Mouse (Mus musculus) mesoderm, embryonic 11.5 days (tissue): Measurements from ENCODE around the gene Gprin3.
"Not testable (repeated sequence)": the region's sequence is repeated elsewhere in the genome, so short reads cannot be mapped to it uniquely, and the experiment has no call there.

Experiments
- DNase-seq: peaks from one replicate; pipeline ENCODE4 v3.0.0-alpha.2; 2012; ENCODE audit warnings: low read depth, low spot score

Gene Gprin3

DNA sequence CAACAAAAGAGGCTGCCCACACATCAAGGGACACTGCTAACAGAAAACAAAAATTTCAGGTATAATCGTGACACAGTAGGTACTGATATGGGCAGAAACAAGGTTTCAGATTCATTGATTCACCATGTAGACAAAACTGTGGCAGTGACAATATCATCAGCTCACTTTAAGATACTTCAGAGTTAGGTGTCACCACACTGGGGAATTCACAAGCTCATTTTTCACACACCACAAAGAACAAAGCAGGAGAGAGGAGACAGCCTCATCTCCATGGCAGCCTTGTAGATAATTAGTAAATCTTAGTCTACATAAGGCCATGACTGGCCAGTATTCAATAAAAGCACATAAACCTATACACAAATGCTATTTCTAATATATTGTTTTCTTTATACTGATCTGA lies 77.4 kb downstream of the Gprin3 start:
- no peak for DNase-seq

DNA sequence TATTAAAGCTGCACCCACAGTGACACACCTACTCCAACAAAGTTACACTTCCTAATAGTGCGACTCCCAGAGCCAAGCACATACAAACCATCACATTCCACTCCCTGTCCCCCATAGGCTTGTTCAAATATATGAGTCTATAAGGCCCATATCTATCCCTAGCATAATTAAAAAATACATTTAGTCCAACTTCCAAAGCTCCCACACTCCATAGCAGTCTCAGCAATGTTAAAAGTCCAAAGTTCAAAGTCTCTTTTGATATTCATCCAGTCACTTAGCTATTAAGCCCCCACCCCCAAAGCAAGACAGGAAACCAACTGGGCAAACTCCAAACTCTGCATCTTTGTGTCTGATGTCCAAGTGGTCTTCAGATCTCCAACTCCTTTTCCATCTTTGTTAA lies 84.9 kb downstream of the Gprin3 start:
- no peak for DNase-seq

DNA sequence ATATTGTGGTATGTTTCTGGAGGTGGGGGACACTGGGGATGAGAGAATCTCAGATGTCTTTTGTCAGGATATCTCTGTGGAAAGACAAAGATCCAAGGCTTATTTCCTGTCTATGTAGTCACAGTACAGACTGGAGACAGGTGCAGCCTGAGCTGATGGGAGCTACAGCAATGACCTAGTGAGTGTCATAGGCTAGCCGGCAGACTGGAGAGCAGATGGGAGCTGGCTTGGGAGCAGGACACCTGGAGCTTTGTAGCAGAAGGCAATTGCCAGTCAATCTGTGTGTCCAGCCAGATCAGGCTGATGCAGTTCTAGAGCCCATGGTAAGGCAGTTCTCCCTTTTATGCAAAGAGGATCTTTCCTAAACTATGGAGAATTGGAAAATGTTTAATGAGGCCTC lies 97.8 kb downstream of the Gprin3 start:
- DNase-seq = no peak

DNA sequence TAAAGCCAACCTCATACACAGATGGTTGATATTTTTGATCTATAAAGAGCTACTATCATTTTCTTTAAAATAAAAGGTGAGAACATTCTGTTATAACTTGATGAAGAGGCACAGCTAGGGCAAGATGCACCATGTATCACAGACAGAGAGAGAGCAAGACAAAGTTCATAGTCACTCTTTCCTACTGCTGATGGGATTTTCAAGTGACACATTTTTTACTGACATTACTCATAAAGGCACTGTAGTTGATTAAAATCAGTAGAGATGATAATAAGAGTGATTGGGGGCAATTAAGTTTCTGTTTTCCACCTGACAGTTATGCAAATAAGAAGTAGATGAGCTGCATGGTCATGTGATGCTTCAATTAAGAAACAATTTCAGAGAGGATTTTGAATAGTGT lies 110.2 kb downstream of the Gprin3 start:
- no peak for DNase-seq

DNA sequence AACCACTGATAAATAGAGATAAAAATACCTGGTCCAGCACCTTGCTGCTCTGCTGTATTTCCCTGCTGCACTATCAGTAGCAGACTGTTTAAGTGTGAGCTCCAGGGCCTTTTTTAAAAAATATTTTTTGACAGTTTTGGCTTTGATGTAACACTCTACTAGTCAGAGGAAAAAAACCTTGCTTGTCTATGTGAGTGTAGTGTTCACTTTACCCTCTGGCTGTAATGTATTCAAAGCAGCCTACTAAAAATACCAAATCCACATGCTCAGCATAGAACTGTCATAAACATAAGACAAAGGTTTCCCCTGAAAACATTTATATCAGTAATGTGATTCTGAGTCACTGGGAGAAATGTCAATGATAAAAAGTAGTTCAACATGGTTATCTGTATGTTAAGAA lies 111.0 kb downstream of the Gprin3 start:
- DNase-seq = no peak

DNA sequence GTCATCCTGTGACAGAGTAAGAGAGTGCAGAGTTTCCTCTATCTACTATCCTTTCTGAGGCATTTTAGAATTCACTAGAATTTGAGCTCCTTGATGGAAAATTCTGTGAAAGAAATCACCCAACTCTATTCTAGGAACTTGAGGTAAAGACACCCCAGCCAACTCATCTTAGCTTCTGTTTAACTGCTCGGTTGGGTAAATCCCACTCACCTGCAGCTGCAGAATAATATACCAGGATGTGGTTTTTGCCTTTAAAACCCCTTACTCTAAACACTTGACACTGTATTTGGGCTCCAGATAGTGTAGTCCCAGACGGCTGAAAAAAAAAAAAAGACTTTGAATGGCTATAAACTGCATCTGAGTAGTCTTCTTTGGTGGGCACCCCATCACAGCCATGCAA lies 112.9 kb downstream of the Gprin3 start:
- DNase-seq = no peak

DNA sequence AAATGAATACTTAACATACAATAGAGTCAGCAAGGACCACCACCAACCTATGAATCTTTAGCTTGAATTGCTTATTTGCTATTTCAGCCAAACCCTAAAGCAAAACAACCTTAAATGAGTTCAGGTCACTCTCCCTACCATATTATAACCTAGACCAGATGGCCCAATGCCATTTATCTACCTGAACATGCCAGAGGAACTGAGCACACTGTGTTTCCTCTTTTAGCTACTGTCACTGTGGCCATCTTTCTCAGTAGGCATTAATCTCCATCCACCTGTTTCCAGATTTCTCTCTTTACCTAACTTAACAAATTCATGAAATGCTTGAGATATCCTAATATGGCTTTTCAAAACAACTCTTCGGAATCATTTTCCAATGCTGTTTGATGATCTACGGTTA lies 114.9 kb downstream of the Gprin3 start:
- no peak for DNase-seq

DNA sequence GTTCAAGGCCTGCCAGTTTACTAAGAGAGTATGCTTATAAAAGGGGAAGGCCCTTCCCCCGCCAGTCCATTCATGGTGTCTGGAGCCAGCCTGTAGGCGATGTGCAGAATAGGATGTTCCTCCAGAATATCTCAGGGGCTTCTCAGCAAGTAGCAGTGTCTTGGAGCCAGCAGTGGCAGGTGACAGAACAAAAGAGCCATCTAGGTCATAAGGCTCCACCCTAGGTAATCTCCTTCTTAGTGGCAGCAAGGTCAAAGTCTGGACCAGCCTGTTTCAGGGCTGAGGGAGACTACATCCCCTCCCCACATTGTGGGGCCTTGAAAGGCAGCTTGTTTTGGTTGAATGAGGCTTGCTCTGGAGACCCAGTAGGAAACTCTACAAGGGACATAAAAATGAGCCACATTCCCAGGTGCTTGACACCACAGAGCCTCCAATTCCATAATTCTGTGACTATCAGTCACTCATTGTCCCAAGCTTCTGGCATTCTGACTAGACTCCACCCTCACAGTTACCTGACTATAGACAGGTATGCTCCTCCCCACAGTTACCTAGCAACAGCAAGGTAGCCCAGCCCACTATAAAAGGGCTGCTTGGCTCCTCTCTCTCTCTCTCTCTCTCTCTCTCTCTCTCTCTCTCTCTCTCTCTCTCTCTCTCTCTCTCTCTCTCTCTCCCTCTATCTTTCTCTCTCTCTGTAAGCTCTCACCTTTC lies 121.7 kb downstream of the Gprin3 start:
- DNase-seq = not testable (repeated sequence)

DNA sequence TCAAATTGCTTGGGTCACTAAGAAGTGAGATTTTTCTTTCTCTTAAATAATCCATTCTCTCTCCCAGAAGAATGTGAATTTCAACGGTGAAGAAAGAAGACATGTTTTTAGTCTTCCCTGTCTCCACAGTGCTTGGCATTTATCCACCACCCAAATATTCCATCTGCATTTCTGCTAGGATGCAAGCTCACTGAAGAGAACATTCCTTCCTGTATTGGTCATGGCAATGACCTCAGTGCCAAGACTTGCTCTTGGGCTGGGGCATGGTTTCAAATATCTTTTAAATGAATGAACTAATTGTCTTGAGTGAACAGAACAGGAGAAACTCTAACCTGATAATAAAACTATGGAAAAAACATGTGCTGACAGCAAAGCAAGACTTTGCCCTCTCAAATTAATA lies 123.1 kb downstream of the Gprin3 start:
- no peak for DNase-seq
